Mouse (Mus musculus) spleen, postnatal 10 days (tissue): ENCODE measurements around the gene Plppr1.
A peak's percentile ranks its signal among the peaks of the same experiment; 100 is the strongest.
"Not testable (repeated sequence)": the region's sequence is repeated elsewhere in the genome, so short reads cannot be mapped to it uniquely, and the experiment has no call there.

Source experiments
- DNase-seq, 2 experiments: peaks; one replicate each; pipeline ENCODE4 v3.0.0; 2021 to 2022; ENCODE audit warnings: low spot score in 2 of 2

The Plppr1 gene

GRCm38 (mm10) chr4:49232206-49233031 is 173.3 kb downstream of the Plppr1 start:
- no peak for DNase-seq

- DNase-seq = no peak
These were observed 173.9 kb downstream of the Plppr1 start for GRCm38 (mm10) chr4:49233032-49233406.

- DNase-seq = no peak
These were observed 179.0 kb downstream of the Plppr1 start for GRCm38 (mm10) chr4:49238111-49238510.

GRCm38 (mm10) chr4:49239451-49239850 is 180.4 kb downstream of the Plppr1 start:
- no peak for DNase-seq

GRCm38 (mm10) chr4:49244791-49245190 is 185.7 kb downstream of the Plppr1 start:
- no peak for DNase-seq

GRCm38 (mm10) chr4:49245274-49245673 is 186.2 kb downstream of the Plppr1 start:
- no peak for DNase-seq

GRCm38 (mm10) chr4:49251262-49251661 is 192.2 kb downstream of the Plppr1 start:
- DNase-seq = no peak

GRCm38 (mm10) chr4:49252169-49252568 is 193.1 kb downstream of the Plppr1 start:
- DNase-seq = no peak

- no peak for DNase-seq
These were observed 219.4 kb downstream of the Plppr1 start for GRCm38 (mm10) chr4:49278515-49278914.

- DNase-seq = peak in 1 of 2 experiments; percentile 27
These were observed 225.7 kb downstream of the Plppr1 start for GRCm38 (mm10) chr4:49284692-49285291.

GRCm38 (mm10) chr4:49285340-49286196 is 226.5 kb downstream of the Plppr1 start:
- no peak for DNase-seq

- no peak for DNase-seq
These were observed 227.1 kb downstream of the Plppr1 start for GRCm38 (mm10) chr4:49286197-49286492.

GRCm38 (mm10) chr4:49296434-49296833 is 237.4 kb downstream of the Plppr1 start:
- no peak for DNase-seq

- no peak for DNase-seq
These were observed 240.5 kb downstream of the Plppr1 start for GRCm38 (mm10) chr4:49299576-49299975.

GRCm38 (mm10) chr4:49321903-49322635 is 263.0 kb downstream of the Plppr1 start:
- no peak for DNase-seq

GRCm38 (mm10) chr4:49337949-49338348 is 278.9 kb downstream of the Plppr1 start:
- not testable (repeated sequence) for DNase-seq

GRCm38 (mm10) chr4:49340091-49340490 is 281.0 kb downstream of the Plppr1 start:
- DNase-seq = not testable (repeated sequence)

- DNase-seq = not testable (repeated sequence)
These were observed 288.9 kb downstream of the Plppr1 start for GRCm38 (mm10) chr4:49348001-49348400.

GRCm38 (mm10) chr4:49348677-49349076 is 289.6 kb downstream of the Plppr1 start:
- no peak for DNase-seq

- DNase-seq = no peak
These were observed 291.4 kb downstream of the Plppr1 start for GRCm38 (mm10) chr4:49350470-49350869.

- no peak for DNase-seq
These were observed 298.0 kb downstream of the Plppr1 start for GRCm38 (mm10) chr4:49357097-49357496.

- DNase-seq = not testable (repeated sequence)
These were observed 309.0 kb downstream of the Plppr1 start for GRCm38 (mm10) chr4:49368046-49368445.
